Mouse (Mus musculus) lung, postnatal 10 days (tissue): ENCODE measurements at regions not wholly inside any gene's neighbourhood (a gene's known extent, or its start where the extent isn't known, plus 50 kb on each side); places are given as distances from the start of the nearest gene placed in this dataset.

ENCODE experiments used
- DNase-seq: peaks from one replicate; pipeline ENCODE4 v3.0.0; 2021

DNA sequence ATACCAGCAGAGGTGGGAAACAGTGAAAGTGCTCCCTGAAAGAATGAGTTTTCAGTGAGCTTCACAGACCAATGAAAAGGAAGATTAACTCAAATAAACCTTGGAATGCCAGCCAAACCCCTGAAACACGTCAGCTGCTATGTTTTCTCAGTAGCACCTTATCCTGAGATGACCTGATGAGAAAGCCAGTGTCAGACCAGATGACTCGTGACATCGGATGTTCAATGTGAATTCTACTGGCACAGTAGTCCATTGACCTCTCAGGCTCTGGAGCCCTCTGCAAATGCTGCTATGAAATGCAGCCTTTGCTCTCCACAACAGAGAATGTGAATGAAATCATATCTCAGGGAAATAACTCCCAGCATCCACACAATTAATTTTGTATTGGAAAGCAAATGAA lies 358.6 kb upstream of the Nr3c2 start:
- DNase-seq, result no peak

GRCm38 (mm10) chr8:76551681-76552080 lies 347.6 kb upstream of the Nr3c2 start:
- no peak for DNase-seq

DNA sequence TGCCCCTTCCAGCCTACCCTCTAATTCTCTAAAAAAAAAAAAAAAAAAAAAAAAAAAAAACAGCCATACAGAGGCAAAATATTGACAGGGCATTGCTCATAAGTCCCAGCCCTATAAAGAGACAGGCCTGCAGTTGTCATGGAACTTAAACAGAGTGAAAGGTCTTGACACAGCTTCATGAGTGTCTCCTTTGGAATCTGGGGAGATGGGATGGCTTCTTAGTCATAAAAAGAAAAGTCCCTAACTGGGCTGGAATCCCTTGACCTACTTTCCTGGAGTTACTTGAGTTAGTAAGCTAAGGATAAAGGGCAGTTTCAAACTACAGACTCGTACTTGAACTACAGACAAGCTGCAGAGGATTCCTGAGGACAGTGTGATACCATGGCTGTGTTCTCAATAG lies 297.7 kb upstream of the Nr3c2 start:
- no peak for DNase-seq

DNA sequence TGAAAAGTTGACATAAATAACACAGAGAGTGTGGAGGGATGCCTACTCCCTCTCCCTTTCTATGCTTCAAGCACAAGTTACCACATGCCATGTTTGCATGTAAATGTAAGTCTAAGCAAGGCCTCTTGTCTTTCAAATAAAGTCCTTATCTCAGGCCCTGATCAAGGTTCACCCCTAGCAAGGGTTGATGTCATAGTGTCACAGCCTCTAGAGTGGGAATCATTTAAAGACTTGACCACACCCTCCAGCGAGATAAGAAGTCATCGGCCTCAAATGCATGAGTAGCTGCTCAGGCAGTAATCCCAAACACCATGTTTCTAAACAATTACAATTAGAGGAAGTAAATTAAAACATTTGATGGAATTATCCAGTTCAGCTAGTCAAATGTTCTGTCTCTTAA lies 280.5 kb upstream of the Nr3c2 start:
- DNase-seq, result no peak

DNA sequence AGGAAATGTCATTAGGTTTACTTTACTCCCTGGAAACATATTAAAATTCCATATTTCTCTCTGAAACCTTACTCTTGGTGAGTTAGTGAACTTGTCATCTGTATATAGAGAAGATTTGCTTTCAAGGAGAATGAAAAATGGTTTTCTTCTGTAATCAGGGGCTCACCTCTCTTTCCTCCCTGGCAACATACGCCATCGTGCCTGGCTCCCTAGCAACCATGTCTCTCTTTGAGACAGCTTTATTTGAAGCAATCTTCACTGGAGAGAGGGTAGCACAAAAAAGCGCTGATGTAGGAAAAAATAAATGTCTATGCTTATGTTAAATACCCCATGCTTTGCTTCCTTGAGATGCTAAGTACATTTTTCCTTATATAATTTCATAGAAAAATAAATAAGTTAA lies 278.4 kb upstream of the Nr3c2 start:
- no peak for DNase-seq

DNA sequence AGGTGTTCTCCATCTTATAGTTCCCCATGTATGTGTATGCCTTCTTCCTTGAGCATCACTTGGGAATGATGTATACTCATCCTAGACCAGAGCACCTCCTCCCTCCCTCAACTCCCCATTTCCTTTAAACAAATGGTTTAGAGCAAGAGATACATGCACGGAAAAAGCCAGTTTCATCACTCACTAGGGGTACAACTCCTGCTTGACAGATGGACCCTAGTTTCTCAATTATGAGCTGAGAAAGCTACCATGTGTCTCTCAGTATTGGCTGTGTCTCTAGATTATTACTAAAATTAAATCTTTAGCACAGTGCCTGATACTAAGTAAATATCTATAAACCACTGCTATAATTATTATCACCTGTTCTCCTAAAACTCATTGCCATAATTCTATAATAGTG lies 266.2 kb upstream of the Nr3c2 start:
- DNase-seq, result no peak
